Mouse (Mus musculus) neural tube, embryonic 12.5 days (tissue): ENCODE results near the gene Hspa1a. TPM values are rescaled to one million over a fixed set of nuclear protein-coding genes. Genes with fewer than 3 reads are reported as not detected.
"Not testable (repeated sequence)": the region's sequence is repeated elsewhere in the genome, so short reads cannot be mapped to it uniquely, and the experiment has no call there.

Source experiments
- ATAC-seq: fragments of 200-750 bp; cut with Nextera tagmentation; 2 replicates; pipeline ENCODE4 v1.8.0; 2017; ENCODE audit warnings: low read depth, mild to moderate bottlenecking, moderate TSS enrichment, moderate library complexity; ENCODE audit not compliant: low FRiP score
- H3K27ac ChIP-seq: fragments of 300-500 bp; sonication (generic); 2 replicates; pipeline ENCODE4 v1.5.1; 2016
- H3K27me3 ChIP-seq: fragments of 300-500 bp; sonication (generic); replicated peaks from 2 replicates; pipeline ENCODE4 v1.6.1; 2016; ENCODE audit warnings: mild to moderate bottlenecking
- H3K36me3 ChIP-seq: fragments of 300-500 bp; sonication (generic); 2 replicates; pipeline ENCODE4 v1.6.1; 2016; ENCODE audit warnings: mild to moderate bottlenecking
- H3K4me1 ChIP-seq: fragments of 300-500 bp; sonication (generic); 2 replicates; pipeline ENCODE4 v1.6.1; 2016
- H3K4me2 ChIP-seq: fragments of 300-500 bp; sonication (generic); replicated peaks from 2 replicates; pipeline ENCODE4 v1.6.1; 2016; ENCODE audit warnings: mild to moderate bottlenecking
- H3K4me3 ChIP-seq: fragments of 300-500 bp; sonication (generic); 2 replicates; pipeline ENCODE4 v1.5.1; 2016
- H3K9ac ChIP-seq: fragments of 300-500 bp; sonication (generic); 2 replicates; pipeline ENCODE4 v1.6.1; 2016; ENCODE audit warnings: mild to moderate bottlenecking
- H3K9me3 ChIP-seq: fragments of 300-500 bp; sonication (generic); 2 replicates; pipeline ENCODE4 v1.6.1; 2016; ENCODE audit warnings: mild to moderate bottlenecking
- WGBS: fragments of 180-500 bp; shearing (Covaris S2); methylation state at CpG from one replicate; pipeline ENCODE4 v1.1.7; 2016; 5-methylcytosine and 5-hydroxymethylcytosine counted together
- polyA plus RNA-seq: library from polyadenylated mRNA; unstranded; fragments of >200 nt; fragmentation: Nextera tagmentation; extraction: Ambion mirVana; gene quantifications from 2 replicates; pipeline ENCODE4 v1.2.1, GENCODE M21; 2016

The Hspa1a gene
- polyA plus RNA-seq, 1 experiment from 2014 or later, result 3.5 TPM

DNA sequence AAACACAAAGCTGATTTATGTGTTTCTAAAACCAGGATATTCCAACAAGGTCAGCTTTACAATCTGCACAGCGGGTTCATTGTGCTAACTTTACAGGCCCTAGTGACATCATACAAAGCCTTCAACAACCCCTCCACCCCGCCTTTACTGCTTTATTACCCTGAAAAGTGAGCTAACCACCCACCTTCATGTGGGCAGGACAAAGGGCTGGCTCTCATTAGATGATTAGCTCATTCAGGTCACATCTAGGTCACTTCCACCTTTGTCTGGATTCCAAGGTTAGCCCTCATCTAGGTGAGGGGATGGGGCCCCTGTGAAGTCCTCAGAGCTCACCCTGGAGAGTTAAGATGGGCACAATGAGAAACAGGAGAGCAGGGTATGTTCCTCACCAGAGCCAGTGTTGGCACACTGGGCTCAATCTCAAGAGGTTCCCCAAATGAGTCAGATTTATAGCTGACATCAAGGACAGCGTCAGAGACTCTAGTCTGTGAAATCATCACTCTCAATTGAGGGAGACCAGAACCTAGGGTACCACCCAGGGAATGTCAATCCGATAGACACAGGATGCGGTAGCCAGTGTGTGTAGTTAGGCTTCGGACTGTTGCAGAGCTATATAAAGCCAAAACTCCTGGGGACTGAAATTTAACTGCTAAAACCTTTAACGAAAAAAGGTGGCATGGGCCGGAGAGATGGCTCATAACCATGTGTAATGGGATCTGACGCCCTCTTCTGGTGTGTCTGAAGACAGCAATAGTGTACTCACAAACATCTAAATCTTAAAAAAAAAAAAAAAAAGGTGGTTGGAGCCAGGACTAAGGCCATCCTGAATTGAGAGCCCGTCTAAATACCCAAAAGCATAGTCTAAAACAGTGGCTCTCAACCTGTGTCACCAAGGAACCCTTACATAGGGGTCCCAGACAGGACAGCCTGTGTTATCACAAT lies 21.2 kb downstream of the Hspa1a start:
- Histone ChIP-seq H3K9me3 (no peaks in the 10 kb centered on the region), H3K27me3 (peaks cover 12% of the 10 kb centered on the region), H3K36me3 (peaks cover 18% of the 10 kb centered on the region), H3K4me3 (peak overlapping the region; percentile 70), H3K9ac (peak overlapping the region; percentile 93), H3K4me1 (peaks cover 9% of the 10 kb centered on the region; the same call in 1 of the 2 replicates), H3K4me2 (peak overlapping the region; percentile 84), H3K27ac (peak overlapping the region; percentile 75)
- 15% methylated on average over 10 of the region's 10 CpGs for WGBS
- no peak for ATAC-seq

DNA sequence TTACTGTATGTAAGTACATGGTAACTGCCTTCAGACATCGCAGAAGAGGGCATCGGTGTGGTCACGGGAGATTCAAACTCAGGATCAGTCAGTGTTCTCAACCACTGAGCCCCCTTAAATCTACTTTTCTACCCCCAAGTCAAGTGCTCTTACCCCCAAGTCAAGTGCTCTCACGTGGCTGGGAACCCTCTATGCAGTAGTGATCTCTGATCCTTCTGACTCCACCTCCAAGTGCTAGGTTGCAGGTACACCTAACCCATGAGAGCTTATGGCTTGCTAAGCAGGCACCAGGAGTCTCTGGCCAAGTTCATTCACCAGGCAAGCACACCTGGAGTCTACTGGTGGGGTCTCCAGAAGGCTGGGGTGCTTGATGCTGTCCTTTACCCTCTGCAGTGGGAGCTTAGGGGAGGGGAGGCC lies 22.4 kb downstream of the Hspa1a start:
- no peak for ATAC-seq
- Histone ChIP-seq H3K4me1 (peaks cover 9% of the 10 kb centered on the region; the same call in 1 of the 2 replicates), H3K4me3 (no peak overlapping the region; the same call in 1 of the 2 replicates), H3K27me3 (no peaks in the 10 kb centered on the region), H3K9me3 (no peaks in the 10 kb centered on the region), H3K27ac (no peak overlapping the region), H3K4me2 (peak overlapping the region; percentile 26), H3K9ac (no peak overlapping the region), H3K36me3 (peaks cover 18% of the 10 kb centered on the region)
- WGBS, result 34% methylated on average over 4 of the region's 4 CpGs

DNA sequence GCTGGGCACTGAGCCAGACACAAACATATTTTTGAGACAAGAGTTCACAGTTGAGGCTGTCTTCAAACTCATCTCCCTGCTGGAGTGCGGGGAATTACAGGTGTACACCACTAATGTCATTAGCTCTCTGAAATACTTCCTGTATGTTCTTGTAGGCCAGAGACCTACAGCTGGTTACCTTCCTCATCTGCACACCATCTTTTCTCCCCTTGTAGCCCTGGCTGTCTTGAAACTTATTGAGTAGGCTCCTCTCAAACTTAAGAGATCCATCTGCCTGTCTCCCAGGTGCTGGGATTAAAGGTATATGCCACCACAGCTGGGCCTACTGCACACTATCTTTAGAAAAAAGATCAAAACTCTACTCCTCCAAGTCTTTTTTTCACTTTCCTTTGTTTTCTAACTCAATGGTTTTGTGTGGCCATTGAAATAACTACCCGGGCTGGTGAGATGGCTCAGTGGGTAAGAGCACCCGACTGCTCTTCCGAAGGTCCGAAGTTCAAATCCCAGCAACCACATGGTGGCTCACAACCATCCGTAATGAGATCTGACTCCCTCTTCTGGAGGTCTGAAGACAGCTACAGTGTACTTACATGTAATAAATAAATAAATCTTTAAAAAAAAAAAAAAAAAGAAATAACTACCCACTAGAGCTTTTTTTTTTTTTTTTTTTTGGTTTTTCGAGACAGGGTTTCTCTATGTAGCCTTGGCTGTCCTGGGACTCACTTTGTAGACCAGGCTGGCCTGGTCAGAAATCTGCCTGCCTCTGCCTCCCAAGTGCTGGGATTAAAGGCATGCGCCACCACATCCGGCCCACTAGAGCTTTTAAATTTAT lies 23.0 kb downstream of the Hspa1a start:
- H3K9me3 ChIP-seq, H3K4me1 ChIP-seq, H3K4me3 ChIP-seq, H3K9ac ChIP-seq, H3K27me3 ChIP-seq, H3K27ac ChIP-seq, ATAC-seq: not testable (repeated sequence)
- Histone ChIP-seq H3K36me3 (peaks cover 18% of the 10 kb centered on the region), H3K4me2 (0 out of 2 replicates have a peak overlapping the region, but pooled peaks have one; percentile 26)
- WGBS, result 62% methylated on average over 9 of the region's 9 CpGs

DNA sequence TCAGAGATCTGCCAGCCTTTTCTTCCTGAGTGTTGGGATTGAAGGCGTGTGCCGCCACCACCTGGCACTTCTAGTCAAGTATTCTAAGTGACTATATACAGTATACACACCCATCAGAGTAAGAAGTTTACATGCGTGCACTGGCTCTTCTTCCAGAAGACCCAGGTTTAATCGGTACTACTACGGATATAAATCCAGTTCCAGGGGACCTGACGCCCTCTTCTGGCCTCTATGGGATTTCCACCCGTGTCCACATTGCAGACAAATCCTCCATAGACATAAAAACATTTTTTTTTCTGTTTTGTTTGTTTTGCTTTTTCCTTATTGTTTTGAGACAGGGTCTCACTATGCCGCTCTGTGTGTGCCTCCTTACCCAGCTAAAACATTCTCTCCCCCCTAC lies 24.4 kb downstream of the Hspa1a start:
- no peak overlapping the region for H3K4me3 ChIP-seq
- WGBS, result 30% methylated on average over 8 of the region's 8 CpGs
- no peak overlapping the region for H3K9ac ChIP-seq
- H3K4me2 ChIP-seq, result no peak overlapping the region
- peaks cover 18% of the 10 kb centered on the region for H3K36me3 ChIP-seq
- ATAC-seq, result no peak
- no peaks in the 10 kb centered on the region for H3K9me3 ChIP-seq
- H3K4me1 ChIP-seq, result peaks cover 9% of the 10 kb centered on the region; the same call in 1 of the 2 replicates
- no peaks in the 10 kb centered on the region for H3K27me3 ChIP-seq
- H3K27ac ChIP-seq, result no peak overlapping the region

DNA sequence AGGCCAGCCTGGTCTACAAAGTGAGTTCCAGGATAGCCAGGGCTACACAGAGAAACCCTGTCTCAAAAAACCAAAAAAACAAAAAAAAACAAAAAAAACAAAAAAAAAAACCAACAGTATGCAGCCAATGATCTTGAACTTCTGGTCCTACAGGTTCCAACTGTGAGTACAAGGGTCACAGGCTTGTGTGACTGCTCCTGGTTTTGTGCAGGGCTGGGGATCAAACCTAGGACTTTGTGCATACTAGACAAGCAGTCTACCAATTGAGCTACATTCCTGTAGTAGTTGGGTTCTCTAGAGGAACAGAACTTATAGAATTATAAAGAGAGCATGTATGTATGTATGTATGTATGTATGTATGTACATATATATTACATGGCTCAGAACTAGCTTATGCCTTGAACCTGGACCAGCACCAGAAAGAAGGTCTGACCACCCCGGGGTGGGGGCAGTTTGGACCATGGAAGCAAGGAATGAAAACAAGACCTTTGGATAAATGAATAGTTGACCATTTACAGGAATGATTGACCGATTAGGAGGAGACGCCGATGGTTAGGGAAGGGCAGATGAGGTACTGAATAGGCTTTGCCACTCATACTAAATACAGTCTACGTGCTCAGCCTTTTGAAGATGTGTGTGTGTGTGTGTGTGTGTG lies 25.3 kb downstream of the Hspa1a start:
- ATAC-seq, result no peak
- Histone ChIP-seq H3K27ac (no peak overlapping the region), H3K9me3 (no peaks in the 10 kb centered on the region), H3K9ac (no peak overlapping the region), H3K4me1 (peaks cover 12% of the 10 kb centered on the region), H3K27me3 (no peaks in the 10 kb centered on the region), H3K4me2 (no peak overlapping the region), H3K4me3 (no peak overlapping the region), H3K36me3 (peaks cover 18% of the 10 kb centered on the region)
- WGBS, result 94% methylated on average over 5 of the region's 5 CpGs

DNA sequence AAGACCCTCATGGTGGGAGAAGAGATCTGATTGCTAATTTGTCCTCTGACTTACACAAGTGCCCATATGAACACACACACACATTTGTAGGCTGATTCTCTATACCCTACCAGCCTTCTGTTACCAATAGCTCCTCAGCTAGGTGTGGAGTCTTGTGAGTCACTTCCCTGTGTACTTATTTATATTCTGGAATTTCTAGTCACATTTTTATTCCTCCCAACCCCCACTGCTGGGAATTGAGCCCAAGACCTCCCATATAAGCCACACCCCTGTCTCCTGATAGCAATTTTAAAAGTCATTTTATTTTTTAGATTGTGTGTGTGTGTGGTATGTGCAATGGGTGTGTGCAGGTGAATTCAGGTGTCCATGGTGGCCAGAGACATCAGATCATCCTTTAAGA lies 27.6 kb downstream of the Hspa1a start:
- H3K4me3 ChIP-seq, result no peak overlapping the region
- H3K9me3 ChIP-seq, result no peaks in the 10 kb centered on the region
- H3K27ac ChIP-seq, result no peak overlapping the region
- no peak for ATAC-seq
- peaks cover 5% of the 10 kb centered on the region; the same call in 1 of the 2 replicates for H3K4me1 ChIP-seq
- no peaks in the 10 kb centered on the region for H3K27me3 ChIP-seq
- no peak overlapping the region for H3K4me2 ChIP-seq
- H3K9ac ChIP-seq, result no peak overlapping the region
- peaks cover 1% of the 10 kb centered on the region for H3K36me3 ChIP-seq

DNA sequence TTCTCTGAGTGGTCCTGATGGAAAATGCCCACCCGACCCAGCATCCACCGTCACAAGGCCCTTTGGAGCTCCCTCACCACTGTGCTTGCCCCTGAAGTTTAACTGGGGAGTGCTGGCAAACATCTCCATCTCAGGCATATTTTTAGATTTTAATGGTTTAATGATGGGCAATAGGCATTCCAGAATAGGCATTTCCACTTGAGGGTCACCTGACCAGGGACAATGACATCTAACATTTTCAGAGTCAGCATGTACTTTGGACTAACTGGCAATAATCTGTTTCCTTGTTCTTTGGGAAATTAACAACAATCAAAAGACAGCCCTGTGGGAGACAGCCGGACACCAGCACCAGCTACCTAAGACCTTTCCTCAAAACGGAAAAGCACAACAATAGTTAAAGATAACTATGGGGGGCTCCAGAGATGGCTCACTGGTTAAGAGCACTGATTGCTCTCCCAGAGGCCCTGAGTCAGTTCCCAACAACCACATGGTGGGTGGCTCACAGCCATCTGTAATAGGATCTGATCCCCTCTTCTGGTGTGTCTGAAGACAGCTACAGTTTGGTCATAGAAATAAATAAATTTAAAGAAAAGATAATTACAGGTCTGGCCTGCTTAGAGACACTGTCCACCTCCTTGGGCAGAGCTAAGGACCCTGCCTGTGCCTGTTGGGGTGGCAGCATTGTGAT lies 28.7 kb downstream of the Hspa1a start:
- Histone ChIP-seq H3K9ac (no peak overlapping the region), H3K4me2 (no peak overlapping the region), H3K9me3 (no peaks in the 10 kb centered on the region), H3K4me1 (peaks cover 5% of the 10 kb centered on the region; the same call in 1 of the 2 replicates), H3K27ac (no peak overlapping the region), H3K4me3 (no peak overlapping the region), H3K27me3 (no peaks in the 10 kb centered on the region), H3K36me3 (no peaks in the 10 kb centered on the region)
- ATAC-seq, result no peak
- WGBS, result 77% methylated on average over 4 of the region's 4 CpGs

DNA sequence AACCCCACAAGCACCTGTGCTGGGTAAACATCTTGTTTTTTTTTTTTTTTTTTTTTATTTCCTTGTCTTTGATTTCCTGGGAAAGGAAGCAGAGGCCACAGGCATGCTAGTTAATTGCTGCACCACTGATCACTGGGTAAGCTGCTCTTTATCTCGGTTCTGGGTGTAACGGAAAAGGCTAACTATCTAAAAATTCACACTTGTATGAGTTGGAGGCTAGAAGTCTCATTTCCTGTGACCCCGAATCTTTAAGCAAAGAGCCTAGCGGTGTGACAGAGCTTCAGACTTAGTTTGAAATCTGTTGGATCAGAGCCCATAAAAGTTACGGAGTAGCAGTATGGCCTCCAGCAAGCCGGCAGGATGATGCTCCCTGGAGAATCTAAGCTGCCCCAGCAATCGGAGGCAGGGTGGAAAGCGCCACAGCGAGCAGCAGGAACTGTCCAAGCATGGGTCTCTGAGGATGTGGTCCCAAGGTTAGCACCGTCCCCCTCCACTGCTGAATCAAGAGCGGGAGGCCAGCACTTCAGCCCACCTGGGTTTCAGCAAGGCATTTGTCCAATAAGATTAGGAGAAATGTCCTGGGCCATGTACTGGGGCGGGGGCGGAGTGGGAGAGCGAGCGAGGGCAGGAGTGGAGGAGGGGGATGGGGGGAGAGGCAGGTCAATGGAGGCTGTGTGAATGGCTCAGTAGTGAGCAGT lies 30.5 kb downstream of the Hspa1a start:
- Histone ChIP-seq H3K27ac (no peak overlapping the region), H3K9ac (0 out of 2 replicates have a peak overlapping the region, but pooled peaks have one; percentile 18), H3K36me3 (peaks cover 2% of the 10 kb centered on the region; the same call in 1 of the 2 replicates), H3K4me2 (peak overlapping the region; percentile 53), H3K4me1 (peaks cover 5% of the 10 kb centered on the region; the same call in 1 of the 2 replicates), H3K27me3 (no peaks in the 10 kb centered on the region), H3K4me3 (peak overlapping the region; percentile 5; the same call in 1 of the 2 replicates), H3K9me3 (no peaks in the 10 kb centered on the region)
- 7% methylated on average over 15 of the region's 15 CpGs for WGBS
- ATAC-seq, result no peak

DNA sequence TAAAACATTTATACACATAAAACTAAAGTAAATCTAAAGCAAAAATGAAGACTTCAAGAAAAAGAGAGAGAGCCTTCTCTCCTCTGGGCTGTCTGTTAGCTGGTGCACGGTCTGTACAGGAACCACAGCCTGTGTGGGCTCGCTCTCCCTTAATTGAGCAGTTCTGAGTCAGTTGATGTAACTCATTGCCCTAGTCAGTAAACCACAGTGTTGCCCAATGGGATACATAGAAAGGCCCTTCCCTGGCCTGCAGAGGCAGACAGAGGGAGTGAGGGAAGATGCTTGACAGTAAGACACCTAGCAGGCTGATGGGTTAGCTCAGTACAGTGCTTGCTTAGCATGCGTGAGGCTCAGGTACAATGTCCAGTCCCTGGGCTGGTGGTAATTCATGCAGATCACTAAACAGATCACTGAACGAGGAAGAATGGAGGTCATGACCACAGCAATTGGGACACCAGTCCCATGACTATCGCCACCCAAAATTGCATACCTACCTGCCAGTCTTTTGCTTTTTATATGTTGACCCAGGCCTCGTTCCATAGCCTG lies 33.9 kb downstream of the Hspa1a start:
- H3K27me3 ChIP-seq, result no peaks in the 10 kb centered on the region
- peaks cover 18% of the 10 kb centered on the region for H3K36me3 ChIP-seq
- H3K4me1 ChIP-seq, result peaks cover 5% of the 10 kb centered on the region; the same call in 1 of the 2 replicates
- H3K4me2 ChIP-seq, result no peak overlapping the region
- no peak overlapping the region for H3K27ac ChIP-seq
- WGBS, result 83% methylated on average over 6 of the region's 6 CpGs
- ATAC-seq, result no peak
- no peak overlapping the region for H3K9ac ChIP-seq
- H3K9me3 ChIP-seq, result no peaks in the 10 kb centered on the region
- no peak overlapping the region for H3K4me3 ChIP-seq

DNA sequence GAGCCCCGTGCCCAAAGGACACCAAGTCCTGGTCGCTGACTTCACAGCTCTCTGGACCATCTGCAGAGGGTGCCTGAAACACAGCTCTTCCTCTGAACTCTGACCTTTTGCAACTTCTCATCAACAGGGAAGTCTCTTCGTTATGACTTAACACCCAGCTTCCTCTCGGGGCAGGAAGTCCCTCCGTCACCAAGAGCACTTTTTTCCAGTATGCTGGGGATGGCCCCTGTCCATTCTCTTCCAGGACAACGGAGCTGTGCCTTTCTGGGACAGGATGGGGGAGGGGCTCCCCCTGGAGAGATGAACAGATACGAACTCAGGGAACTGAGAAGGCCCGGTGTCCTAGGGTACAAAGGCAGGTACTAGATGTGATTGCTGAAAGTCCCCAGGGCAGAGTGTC lies 37.1 kb downstream of the Hspa1a start:
- no peak overlapping the region for H3K4me3 ChIP-seq
- H3K9me3 ChIP-seq, result no peaks in the 10 kb centered on the region
- H3K9ac ChIP-seq, result no peak overlapping the region
- H3K27ac ChIP-seq, result no peak overlapping the region
- no peak for ATAC-seq
- H3K36me3 ChIP-seq, result peaks cover 18% of the 10 kb centered on the region
- 55% methylated on average over 8 of the region's 8 CpGs for WGBS
- no peak overlapping the region for H3K4me2 ChIP-seq
- H3K4me1 ChIP-seq, result peaks cover 11% of the 10 kb centered on the region; the same call in 1 of the 2 replicates
- no peaks in the 10 kb centered on the region for H3K27me3 ChIP-seq
